Mouse (Mus musculus) ES-E14 (cell line): ENCODE data around the gene Zfp37. TPM values are rescaled to one million over a fixed set of nuclear protein-coding genes. Genes with fewer than 3 reads are reported as not detected.

Experiments
- DNase-seq: peaks from one replicate; pipeline ENCODE4 v3.0.0-alpha.2; 2013; ENCODE audit warnings: low read depth, low spot score
- H3K27ac ChIP-seq: 2 replicates; pipeline ENCODE4 v1.5.1; 2012; ENCODE audit warnings: low read depth, mild to moderate bottlenecking, low read length, moderate library complexity, mixed read lengths; ENCODE audit not compliant: poor library complexity, insufficient read depth, severe bottlenecking
- H3K36me3 ChIP-seq: 2 replicates; pipeline ENCODE4 v1.6.1; 2012; ENCODE audit warnings: mild to moderate bottlenecking, low read length, moderate library complexity, mixed read lengths; ENCODE audit not compliant: control insufficient read depth, poor library complexity, insufficient read depth, severe bottlenecking
- H3K4me1 ChIP-seq, 2 experiments: fragments of 150-350 bp in 1 of 2; sonication (generic) in 1 of 2; 2 replicates each; pipeline ENCODE4 v1.6.1; 2012; ENCODE audit warnings: low read length in 2 of 2, mild to moderate bottlenecking in 1 of 2, mixed read lengths in 1 of 2; ENCODE audit not compliant: control insufficient read depth in 2 of 2, insufficient read depth in 2 of 2, poor library complexity in 1 of 2
- H3K4me3 ChIP-seq, 2 experiments: fragments of 150-350 bp in 1 of 2; sonication (generic) in 1 of 2; 2 replicates each; pipeline ENCODE4 v1.5.1; 2012; ENCODE audit warnings: low read length in 2 of 2, low read depth in 1 of 2, mild to moderate bottlenecking in 1 of 2, mixed read lengths in 1 of 2; ENCODE audit not compliant: insufficient read depth in 1 of 2, poor library complexity in 1 of 2, severe bottlenecking in 1 of 2
- H3K9ac ChIP-seq: 2 replicates; pipeline ENCODE4 v1.6.1; 2012; ENCODE audit warnings: low read depth, mild to moderate bottlenecking, low read length, mixed read lengths; ENCODE audit not compliant: poor library complexity, insufficient read depth, severe bottlenecking
- H3K9me3 ChIP-seq: fragments of 150-350 bp; sonication (generic); 2 replicates; pipeline ENCODE4 v1.6.1; 2012; ENCODE audit warnings: low read depth, mild to moderate bottlenecking, low read length; ENCODE audit not compliant: control insufficient read depth, insufficient read depth
- CHD2 ChIP-seq: IDR thresholded peaks from 2 replicates; pipeline ENCODE4 v1.6.1; 2014; ENCODE audit warnings: mild to moderate bottlenecking, low read depth, low read length, inconsistent platforms
- HCFC1 ChIP-seq: IDR thresholded peaks from 2 replicates; pipeline ENCODE4 v1.6.1; 2012; ENCODE audit warnings: low read length, inconsistent platforms, borderline replicate concordance; ENCODE audit not compliant: insufficient read depth
- MAFK ChIP-seq: IDR thresholded peaks from 2 replicates; pipeline ENCODE4 v1.6.1; 2014; ENCODE audit warnings: mild to moderate bottlenecking, low read depth, low read length, inconsistent platforms; ENCODE audit not compliant: insufficient read depth
- ZC3H11A ChIP-seq: IDR thresholded peaks from 2 replicates; pipeline ENCODE4 v1.6.1; 2012; ENCODE audit warnings: low read depth, mild to moderate bottlenecking, inconsistent platforms, low read length, borderline replicate concordance
- ZNF384 ChIP-seq: IDR thresholded peaks from 2 replicates; pipeline ENCODE4 v1.6.1; 2012; ENCODE audit warnings: low read depth, low read length, inconsistent platforms
- in situ Hi-C, 2 experiments: fragments of 600-800 bp; cut with MboI; formaldehyde crosslinking; loops; one replicate each; pipeline ENCODE4 v1.15.1; 2025; ENCODE audit warnings: low sequenced_read_pairs in 2 of 2, inconsistent platforms in 1 of 2; ENCODE audit not compliant: unreplicated experiment in 2 of 2
- total RNA-seq: library from RNA; depleted of rRNA; stranded (reverse); fragments of 300-350 nt; gene quantifications from 2 replicates; pipeline ENCODE4 v1.2.3, GENCODE M21; 2012

Gene Zfp37
- total RNA-seq, 1 experiment: 6.2 TPM

- in situ Hi-C loops: no loop called here
- TF ChIP-seq HCFC1 (no peak), CHD2 (no peak), MAFK (no peak), ZNF384 (no peak), ZC3H11A (0 out of 2 replicates have a peak, but pooled peaks have one; percentile 14)
Observed at GRCm38 (mm10) chr4:62228391-62228790, 2.5 kb downstream of the Zfp37 start.

GRCm38 (mm10) chr4:62213490-62213889, 17.4 kb downstream of the Zfp37 start:
- in situ Hi-C loops: no loop called here

More at GRCm38 (mm10) chr4:62228391-62228790, 2.5 kb downstream of the Zfp37 start:
- DNase-seq: no peak
- H3K4me1 ChIP-seq: no peaks in the 10 kb centered on the region
- no peaks in the 10 kb centered on the region for H3K9me3 ChIP-seq
- H3K4me3 ChIP-seq: no peak overlapping the region
- no peak overlapping the region for H3K9ac ChIP-seq
- no peaks in the 10 kb centered on the region for H3K36me3 ChIP-seq
- no peak overlapping the region for H3K27ac ChIP-seq

GRCm38 (mm10) chr4:62210035-62210434, 20.8 kb downstream of the Zfp37 start:
- no peaks in the 10 kb centered on the region for H3K9me3 ChIP-seq

More at GRCm38 (mm10) chr4:62213490-62213889, 17.4 kb downstream of the Zfp37 start:
- Histone ChIP-seq H3K36me3 (no peaks in the 10 kb centered on the region; the same call in 1 of the 2 replicates), H3K9me3 (no peaks in the 10 kb centered on the region; the same call in 1 of the 2 replicates), H3K4me3 (no peak overlapping the region), H3K9ac (no peak overlapping the region), H3K27ac (no peak overlapping the region), H3K4me1 (peaks cover 0 to 5% of the 10 kb centered on the region in 2 experiments; a peak in 1 of 4 replicates)
- DNase-seq: no peak
- TF ChIP-seq MAFK (no peak), ZC3H11A (no peak), CHD2 (no peak), HCFC1 (no peak), ZNF384 (no peak)

GRCm38 (mm10) chr4:62208696-62209380, 22.0 kb downstream of the Zfp37 start:
- TF ChIP-seq HCFC1 (no peak), CHD2 (no peak), ZNF384 (no peak), ZC3H11A (no peak), MAFK (no peak)
- in situ Hi-C loops: no loop called here
- no peak for DNase-seq

More at GRCm38 (mm10) chr4:62210035-62210434, 20.8 kb downstream of the Zfp37 start:
- no peak overlapping the region for H3K9ac ChIP-seq
- DNase-seq: no peak
- H3K4me3 ChIP-seq: no peak overlapping the region
- no peak for TF ChIP-seq MAFK
- no peak for TF ChIP-seq ZNF384
- no peak for TF ChIP-seq CHD2
- no peak for TF ChIP-seq HCFC1
- no peak for TF ChIP-seq ZC3H11A
- H3K4me1 ChIP-seq: peaks cover 0 to 5% of the 10 kb centered on the region in 2 experiments; a peak in 1 of 4 replicates
- H3K36me3 ChIP-seq: no peaks in the 10 kb centered on the region
- H3K27ac ChIP-seq: no peak overlapping the region
- in situ Hi-C loops: no loop called here

More at GRCm38 (mm10) chr4:62208696-62209380, 22.0 kb downstream of the Zfp37 start:
- Histone ChIP-seq H3K27ac (peak overlapping the region; percentile 66), H3K4me1 (peaks cover 0 to 5% of the 10 kb centered on the region in 2 experiments; a peak in 1 of 4 replicates), H3K9ac (peak overlapping the region; percentile 93), H3K4me3 (peak overlapping the region; percentile 88 to 90), H3K36me3 (no peaks in the 10 kb centered on the region), H3K9me3 (no peaks in the 10 kb centered on the region)
